Mouse (Mus musculus) c-Kit-positive CD71-negative TER-119-negative erythroid progenitor cells, embryonic 14.5 days (primary cell): ENCODE measurements around the gene Gm4884.
"Not testable (repeated sequence)": the region's sequence is repeated elsewhere in the genome, so short reads cannot be mapped to it uniquely, and the experiment has no call there.

Source experiments
- DNase-seq: peaks from one replicate; pipeline ENCODE4 v3.0.0-alpha.2; 2013; ENCODE audit warnings: low read depth

Gene Gm4884

GRCm38 (mm10) chr7:41032419-41032818, at the start of gene Gm4884:
Gene Gm4884 (plus strand): TSS chr7:41032719.
- DNase-seq: not testable (repeated sequence)

GRCm38 (mm10) chr7:40987243-40987642, 45.3 kb upstream of the Gm4884 start, which contains the start of gene 4930433I11Rik:
Gene 4930433I11Rik (plus strand): TSS chr7:40987543.
- no peak for DNase-seq

GRCm38 (mm10) chr7:41044058-41044457, 11.5 kb downstream of the Gm4884 start:
- DNase-seq: not testable (repeated sequence)
